Mouse (Mus musculus) myocyte (in vitro differentiated cells): Measurements from ENCODE around the gene Vpreb3.

ENCODE experiments used
- POLR2A ChIP-seq: IDR thresholded peaks from one replicate; pipeline ENCODE4 v1.6.1; 2011; ENCODE audit warnings: low read depth, mild to moderate bottlenecking, control low read depth, moderate library complexity; ENCODE audit not compliant: insufficient read length
- SRF ChIP-seq: IDR thresholded peaks from one replicate; pipeline ENCODE4 v1.6.1; 2011; ENCODE audit warnings: low read depth; ENCODE audit not compliant: control insufficient read depth, insufficient read length
- TCF12 ChIP-seq: IDR thresholded peaks from one replicate; pipeline ENCODE4 v1.6.1; 2011; ENCODE audit warnings: mild to moderate bottlenecking, control low read depth; ENCODE audit not compliant: poor library complexity, insufficient read depth, severe bottlenecking
- USF1 ChIP-seq: IDR thresholded peaks from one replicate; pipeline ENCODE4 v1.6.1; 2011; ENCODE audit warnings: low read depth, mild to moderate bottlenecking, control low read depth, moderate library complexity

- TF ChIP-seq SRF: no peak
- no peak for TF ChIP-seq USF1
- TF ChIP-seq POLR2A: no peak
- TF ChIP-seq TCF12: no peak
Observed at GRCm38 (mm10) chr10:75996315-75996714, 53.5 kb downstream of the Vpreb3 start.
